Mouse (Mus musculus) forebrain, embryonic 13.5 days (tissue): ENCODE measurements around the gene C2cd5. TPM values are rescaled to one million over a fixed set of nuclear protein-coding genes. Genes with fewer than 3 reads are reported as not detected.

Experiments
- ATAC-seq: fragments of 200-750 bp; cut with Nextera tagmentation; 2 replicates; pipeline ENCODE4 v1.8.0; 2017
- H3K27ac ChIP-seq: fragments of 300-500 bp; sonication (generic); 2 replicates; pipeline ENCODE4 v1.5.1; 2015; ENCODE audit warnings: inconsistent platforms, mild to moderate bottlenecking, moderate library complexity
- H3K27me3 ChIP-seq: fragments of 300-500 bp; sonication (generic); 2 replicates; pipeline ENCODE4 v1.6.1; 2015; ENCODE audit warnings: mild to moderate bottlenecking, inconsistent platforms
- H3K36me3 ChIP-seq: fragments of 300-500 bp; sonication (generic); 2 replicates; pipeline ENCODE4 v1.6.1; 2015; ENCODE audit warnings: mild to moderate bottlenecking, inconsistent platforms; ENCODE audit not compliant: poor library complexity, severe bottlenecking
- H3K4me1 ChIP-seq: fragments of 300-500 bp; sonication (generic); 2 replicates; pipeline ENCODE4 v1.6.1; 2015; ENCODE audit warnings: inconsistent platforms
- H3K4me2 ChIP-seq: fragments of 300-500 bp; sonication (generic); 2 replicates; pipeline ENCODE4 v1.6.1; 2015; ENCODE audit warnings: inconsistent platforms, mild to moderate bottlenecking, moderate library complexity
- H3K4me3 ChIP-seq: fragments of 300-500 bp; sonication (generic); 2 replicates; pipeline ENCODE4 v1.5.1; 2015; ENCODE audit warnings: mild to moderate bottlenecking, inconsistent platforms
- H3K9ac ChIP-seq: fragments of 300-500 bp; sonication (generic); 2 replicates; pipeline ENCODE4 v1.6.1; 2015; ENCODE audit warnings: mild to moderate bottlenecking, inconsistent platforms
- H3K9me3 ChIP-seq: fragments of 300-500 bp; sonication (generic); replicated peaks from 2 replicates; pipeline ENCODE4 v1.6.1; 2016; ENCODE audit warnings: inconsistent platforms
- WGBS: fragments of 180-500 bp; shearing (Covaris S2); methylation state at CpG from one replicate; pipeline ENCODE4 v1.1.7; 2015; 5-methylcytosine and 5-hydroxymethylcytosine counted together
- polyA plus RNA-seq: library from polyadenylated mRNA; unstranded; fragments of >200 nt; fragmentation: Nextera tagmentation; extraction: Ambion mirVana; gene quantifications from 2 replicates; pipeline ENCODE4 v1.2.1, GENCODE M21; 2015

C2cd5 gene
- polyA plus RNA-seq, 1 experiment from 2014 or later = 37.1 TPM

DNA sequence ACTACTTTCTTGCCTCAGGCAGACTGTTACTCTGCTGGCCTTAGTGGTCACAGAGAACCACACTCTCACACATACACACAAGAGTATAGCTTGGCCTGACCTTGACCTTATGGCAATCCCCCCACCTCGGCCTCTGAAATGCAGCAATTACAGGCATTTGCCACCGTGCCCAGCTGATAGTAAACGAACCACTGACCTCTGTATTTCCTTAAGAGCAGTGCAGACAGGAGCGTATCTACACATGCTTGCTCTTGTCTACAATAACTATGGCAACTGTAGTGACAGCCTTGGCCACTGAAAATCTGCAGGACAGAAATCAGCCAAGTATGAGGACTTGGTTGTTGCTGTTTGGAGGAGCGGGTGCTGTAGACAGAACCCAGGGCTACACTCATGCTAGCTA lies 37.4 kb upstream of the C2cd5 start:
- no peaks in the 10 kb centered on the region for H3K9me3 ChIP-seq
- no peak overlapping the region for H3K4me3 ChIP-seq
- no peaks in the 10 kb centered on the region for H3K27me3 ChIP-seq
- ATAC-seq = no peak
- no peak overlapping the region for H3K4me2 ChIP-seq
- H3K27ac ChIP-seq = no peak overlapping the region
- no peak overlapping the region for H3K9ac ChIP-seq
- 82% methylated on average over 5 of the region's 5 CpGs for whole genome bisulfite sequencing
- no peaks in the 10 kb centered on the region for H3K4me1 ChIP-seq
- H3K36me3 ChIP-seq = no peaks in the 10 kb centered on the region

DNA sequence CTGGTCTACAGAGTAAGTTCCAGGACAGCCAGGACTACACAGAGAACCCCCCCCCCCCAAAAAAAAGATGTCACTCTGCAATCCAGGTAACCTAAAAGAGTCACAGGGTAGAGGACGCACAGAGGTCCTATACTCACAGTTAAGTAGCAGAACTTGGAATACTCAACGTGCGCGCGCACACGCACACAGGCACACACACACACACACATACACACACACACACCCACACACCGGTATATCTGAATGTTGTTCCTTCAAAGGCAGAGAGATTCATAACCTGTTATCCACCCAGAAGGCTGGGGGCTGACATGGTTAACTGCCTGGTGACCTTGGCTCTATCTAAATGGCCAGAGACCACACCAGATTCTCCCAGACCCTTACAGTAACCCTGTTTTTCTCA lies 36.7 kb upstream of the C2cd5 start:
- H3K36me3 ChIP-seq = no peaks in the 10 kb centered on the region
- no peaks in the 10 kb centered on the region for H3K9me3 ChIP-seq
- no peak overlapping the region for H3K27ac ChIP-seq
- no peaks in the 10 kb centered on the region for H3K4me1 ChIP-seq
- H3K4me3 ChIP-seq = no peak overlapping the region
- H3K9ac ChIP-seq = no peak overlapping the region
- 96% methylated on average over 7 of the region's 7 CpGs for WGBS
- no peak for ATAC-seq
- H3K27me3 ChIP-seq = no peaks in the 10 kb centered on the region
- H3K4me2 ChIP-seq = no peak overlapping the region

DNA sequence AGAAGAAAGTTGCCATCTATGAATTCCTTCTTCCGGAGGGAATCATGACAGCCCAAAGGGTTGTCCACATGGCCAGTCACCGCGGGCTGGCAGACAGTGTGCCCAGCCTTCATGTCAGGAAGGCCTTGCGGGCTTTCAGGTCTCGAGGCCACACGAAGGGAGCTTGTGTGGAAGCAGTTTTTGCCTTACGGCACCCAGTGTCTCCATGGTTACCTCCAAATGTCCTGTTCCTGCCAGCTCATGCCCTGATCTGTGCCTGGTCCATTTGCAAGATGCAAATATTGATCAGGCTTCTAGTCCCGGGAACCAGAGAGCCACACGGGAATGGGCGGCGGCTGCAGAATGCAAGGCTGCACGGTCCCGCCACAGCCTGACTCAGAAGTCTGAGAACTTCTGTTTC lies 35.2 kb upstream of the C2cd5 start:
- Histone ChIP-seq H3K9me3 (peaks cover 8% of the 10 kb centered on the region; the same call in 1 of the 2 replicates), H3K4me2 (no peak overlapping the region), H3K4me1 (no peaks in the 10 kb centered on the region), H3K9ac (no peak overlapping the region), H3K27ac (no peak overlapping the region), H3K27me3 (no peaks in the 10 kb centered on the region), H3K36me3 (no peaks in the 10 kb centered on the region), H3K4me3 (no peak overlapping the region)
- no peak for ATAC-seq
- 92% methylated on average over 13 of the region's 13 CpGs for WGBS

DNA sequence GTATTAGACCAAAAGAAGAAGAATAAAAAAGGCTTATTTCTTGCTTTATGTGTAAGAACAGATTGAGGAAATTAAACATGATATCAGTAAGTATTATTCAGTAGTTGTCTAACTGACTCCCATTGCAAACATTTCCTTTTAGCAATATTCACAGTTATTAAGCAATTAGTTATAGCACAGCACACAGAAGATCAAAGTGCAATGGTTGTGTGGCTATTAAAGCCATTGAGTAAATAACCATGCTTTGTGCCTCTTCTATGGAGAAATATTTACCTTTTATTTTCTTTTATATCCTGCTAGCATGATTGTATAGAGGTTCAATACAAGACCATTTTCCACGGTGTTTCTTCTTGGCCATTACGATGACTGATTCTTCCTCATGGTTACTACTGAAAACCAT lies 33.2 kb upstream of the C2cd5 start:
- Histone ChIP-seq H3K27ac (no peak overlapping the region), H3K4me2 (no peak overlapping the region), H3K9ac (no peak overlapping the region), H3K9me3 (peaks cover 8% of the 10 kb centered on the region; the same call in 1 of the 2 replicates), H3K36me3 (no peaks in the 10 kb centered on the region), H3K4me1 (no peaks in the 10 kb centered on the region), H3K27me3 (no peaks in the 10 kb centered on the region), H3K4me3 (no peak overlapping the region)
- WGBS = 85% methylated on average over 2 of the region's 2 CpGs
- no peak for ATAC-seq

DNA sequence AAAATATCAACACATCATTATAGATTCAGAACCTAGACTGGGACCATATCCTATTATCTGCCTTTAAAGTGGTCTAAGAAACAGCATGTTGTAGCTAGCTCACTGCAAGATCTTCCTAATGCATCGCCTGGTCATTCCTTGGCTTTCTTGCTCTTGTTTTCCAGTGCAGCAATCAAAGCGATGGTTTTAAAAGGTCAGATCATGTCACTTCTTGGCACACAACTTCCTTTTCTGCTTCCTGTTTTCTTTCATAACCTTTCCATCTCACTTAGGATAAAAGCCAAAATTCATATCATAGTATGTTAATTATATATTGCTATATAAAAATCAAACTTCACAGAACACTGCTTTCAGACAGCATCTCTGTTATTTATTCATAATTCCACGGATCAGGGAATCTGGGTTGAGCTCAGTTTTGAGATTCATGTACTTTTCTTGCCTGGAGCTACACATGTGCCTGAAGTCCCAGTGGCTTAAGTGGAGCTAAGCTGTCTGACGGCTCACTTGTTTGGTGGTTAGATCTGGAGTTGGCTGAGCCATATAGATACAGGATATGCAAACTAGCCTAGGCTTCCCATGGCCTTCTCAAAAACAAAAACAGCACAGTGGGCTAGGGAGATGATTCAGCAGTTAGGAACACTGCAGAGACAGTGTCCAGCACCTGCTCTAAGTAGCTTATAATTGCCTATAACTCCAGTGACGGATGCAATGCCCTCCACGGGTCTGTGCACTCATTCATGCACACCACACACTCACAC lies 32.1 kb upstream of the C2cd5 start:
- WGBS = 85% methylated on average over 6 of the region's 6 CpGs

DNA sequence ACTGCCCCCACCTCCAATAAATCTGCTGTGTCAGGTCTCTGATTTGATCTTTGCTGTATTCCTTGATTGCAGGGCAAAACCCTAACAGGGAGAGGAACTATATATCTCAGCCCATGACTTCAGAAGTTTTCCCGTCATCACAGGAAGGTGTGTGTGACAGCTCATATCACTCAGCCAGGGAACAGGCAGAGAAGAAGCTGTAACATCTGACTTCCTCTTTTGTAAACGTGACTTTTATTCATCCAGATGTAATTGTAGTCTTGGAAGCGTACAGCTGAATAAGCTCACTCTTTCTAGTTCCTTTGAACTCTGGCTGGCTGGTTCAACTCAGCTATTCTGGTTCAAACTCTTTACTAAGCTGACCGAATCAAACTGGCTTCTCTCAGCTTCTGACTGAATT lies 30.5 kb upstream of the C2cd5 start:
- 83% methylated on average over 4 of the region's 4 CpGs for whole genome bisulfite sequencing
- no peak for ATAC-seq
- H3K9me3 ChIP-seq = peaks cover 8% of the 10 kb centered on the region; the same call in 1 of the 2 replicates
- H3K9ac ChIP-seq = no peak overlapping the region
- H3K4me2 ChIP-seq = no peak overlapping the region
- no peak overlapping the region for H3K27ac ChIP-seq
- no peak overlapping the region for H3K4me3 ChIP-seq
- H3K4me1 ChIP-seq = no peaks in the 10 kb centered on the region
- H3K27me3 ChIP-seq = no peaks in the 10 kb centered on the region
- no peaks in the 10 kb centered on the region for H3K36me3 ChIP-seq

More for the DNA sequence above, 32.1 kb upstream of the C2cd5 start:
- H3K36me3 ChIP-seq = no peaks in the 10 kb centered on the region
- no peak overlapping the region for H3K4me3 ChIP-seq
- H3K4me1 ChIP-seq = no peaks in the 10 kb centered on the region
- H3K9me3 ChIP-seq = peaks cover 8% of the 10 kb centered on the region; the same call in 1 of the 2 replicates
- ATAC-seq = no peak
- H3K9ac ChIP-seq = no peak overlapping the region
- no peak overlapping the region for H3K4me2 ChIP-seq
- H3K27ac ChIP-seq = no peak overlapping the region
- no peaks in the 10 kb centered on the region for H3K27me3 ChIP-seq

DNA sequence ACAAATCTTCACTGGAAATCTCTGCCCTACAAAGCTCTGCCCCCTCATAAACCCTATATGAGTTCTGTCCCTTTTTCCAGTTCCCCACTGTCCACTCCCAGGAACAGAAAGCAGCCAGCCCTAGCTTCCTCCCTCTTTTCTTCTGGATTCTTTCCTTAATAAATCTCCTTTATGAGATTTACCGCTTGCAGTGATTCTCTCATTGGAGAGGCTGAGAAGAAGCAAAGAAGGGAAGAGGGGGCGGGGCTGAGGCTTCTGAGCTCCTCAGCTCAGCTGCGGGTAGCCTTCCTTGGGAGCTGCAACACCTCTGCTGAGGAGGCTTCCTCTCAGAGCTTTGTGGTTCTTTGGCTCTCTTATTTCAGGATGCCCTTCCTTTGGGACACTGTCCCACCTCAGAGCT lies 30.0 kb upstream of the C2cd5 start:
- H3K27ac ChIP-seq = no peak overlapping the region
- H3K4me1 ChIP-seq = no peaks in the 10 kb centered on the region
- 76% methylated on average over 3 of the region's 3 CpGs for WGBS
- H3K9me3 ChIP-seq = peaks cover 8% of the 10 kb centered on the region; the same call in 1 of the 2 replicates
- H3K4me2 ChIP-seq = no peak overlapping the region
- H3K9ac ChIP-seq = no peak overlapping the region
- no peak for ATAC-seq
- no peaks in the 10 kb centered on the region for H3K27me3 ChIP-seq
- H3K4me3 ChIP-seq = no peak overlapping the region
- H3K36me3 ChIP-seq = no peaks in the 10 kb centered on the region

DNA sequence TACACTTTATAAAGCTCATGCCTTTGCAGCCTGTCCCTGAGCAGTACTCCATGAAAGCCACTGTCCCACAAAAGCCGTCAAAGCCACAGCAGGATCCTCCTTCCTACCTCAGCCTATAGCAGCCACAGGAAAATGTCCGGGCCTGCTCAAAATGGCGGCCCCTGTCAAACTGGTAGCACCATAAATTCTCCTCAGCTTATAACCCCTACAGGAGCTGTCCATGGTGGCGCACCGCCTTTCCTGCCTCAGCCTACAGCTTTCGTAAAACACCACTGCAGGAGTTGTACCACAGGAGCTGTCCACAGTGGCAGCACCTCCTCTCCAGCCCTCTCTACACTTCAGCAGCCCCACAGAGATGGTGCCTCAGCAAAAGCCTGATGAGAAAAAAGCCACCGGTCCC lies 29.5 kb upstream of the C2cd5 start:
- Histone ChIP-seq H3K36me3 (no peaks in the 10 kb centered on the region), H3K27ac (no peak overlapping the region), H3K4me2 (no peak overlapping the region), H3K4me3 (no peak overlapping the region), H3K27me3 (no peaks in the 10 kb centered on the region), H3K4me1 (no peaks in the 10 kb centered on the region), H3K9me3 (peaks cover 8% of the 10 kb centered on the region; the same call in 1 of the 2 replicates), H3K9ac (no peak overlapping the region)
- 85% methylated on average over 7 of the region's 7 CpGs for WGBS
- no peak for ATAC-seq

DNA sequence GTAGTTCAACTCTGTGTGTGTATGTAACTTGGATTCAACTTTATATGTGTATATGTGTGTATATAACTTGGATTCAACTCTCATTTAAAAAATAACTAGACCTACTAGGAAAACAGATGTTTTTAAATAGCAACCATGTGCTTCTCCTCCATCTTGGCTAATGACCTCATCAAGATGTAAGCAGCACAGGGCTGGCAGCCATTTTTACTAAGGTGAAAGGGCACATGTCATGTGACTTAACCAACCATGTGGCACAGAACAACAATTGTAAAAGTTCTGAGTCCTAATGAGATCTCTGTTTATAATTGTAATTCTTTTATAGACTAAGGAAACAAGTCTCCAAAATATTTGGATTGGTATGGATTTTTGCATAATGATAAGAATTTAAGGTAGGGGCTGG lies 25.8 kb upstream of the C2cd5 start:
- Histone ChIP-seq H3K27me3 (no peaks in the 10 kb centered on the region), H3K9me3 (peaks cover 7% of the 10 kb centered on the region; the same call in 1 of the 2 replicates), H3K9ac (no peak overlapping the region), H3K4me1 (no peaks in the 10 kb centered on the region), H3K4me2 (no peak overlapping the region), H3K36me3 (no peaks in the 10 kb centered on the region), H3K4me3 (no peak overlapping the region), H3K27ac (no peak overlapping the region)
- ATAC-seq = no peak

DNA sequence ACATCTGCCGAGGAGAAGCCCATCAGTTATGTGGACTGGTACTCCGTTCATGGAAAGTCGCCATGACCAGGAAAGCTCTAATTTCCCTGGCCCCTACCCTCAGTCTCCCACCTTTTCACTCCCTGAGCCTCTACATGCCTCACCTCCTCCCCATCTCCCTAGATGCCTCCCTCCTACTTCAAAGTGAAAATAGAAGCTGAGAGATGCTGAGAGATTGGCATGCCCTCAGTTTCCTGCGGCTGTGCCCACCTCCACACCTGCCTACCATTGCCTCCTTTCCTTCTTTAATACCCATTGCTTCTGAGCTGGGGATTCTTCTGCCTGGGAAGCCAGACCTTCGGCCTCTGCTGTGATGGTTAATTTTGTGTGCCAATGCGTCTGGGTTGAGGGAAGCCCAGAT lies 19.4 kb upstream of the C2cd5 start:
- H3K4me2 ChIP-seq = no peak overlapping the region
- H3K27ac ChIP-seq = no peak overlapping the region
- no peak overlapping the region for H3K4me3 ChIP-seq
- 0 out of 2 replicates have a peak, but pooled peaks cover 3% of the 10 kb centered on the region for H3K9me3 ChIP-seq
- H3K4me1 ChIP-seq = no peaks in the 10 kb centered on the region
- WGBS = 91% methylated on average over 6 of the region's 6 CpGs
- no peaks in the 10 kb centered on the region for H3K36me3 ChIP-seq
- H3K9ac ChIP-seq = no peak overlapping the region
- no peak for ATAC-seq
- H3K27me3 ChIP-seq = no peaks in the 10 kb centered on the region

DNA sequence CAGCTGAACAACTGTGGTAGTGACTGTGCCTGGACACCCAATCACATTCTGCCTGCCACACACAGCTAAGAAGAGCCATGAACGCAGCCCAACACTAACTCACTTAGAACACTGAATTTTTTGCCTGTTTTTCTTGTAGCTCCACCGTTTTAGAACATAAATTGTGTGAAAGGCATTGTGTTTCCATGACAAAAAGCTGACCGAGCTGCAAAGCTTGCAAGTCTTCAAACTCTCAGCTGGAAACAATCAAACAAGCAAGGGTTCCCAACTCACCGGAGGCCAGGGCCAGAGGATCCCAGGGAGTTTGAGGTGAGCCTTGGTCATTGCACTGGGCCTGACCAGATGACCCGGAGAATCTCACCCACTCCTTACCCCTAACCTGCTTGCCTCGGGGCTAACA lies 16.8 kb upstream of the C2cd5 start:
- Histone ChIP-seq H3K9me3 (0 out of 2 replicates have a peak, but pooled peaks cover 3% of the 10 kb centered on the region), H3K4me2 (no peak overlapping the region), H3K36me3 (no peaks in the 10 kb centered on the region), H3K27ac (no peak overlapping the region), H3K27me3 (no peaks in the 10 kb centered on the region), H3K9ac (no peak overlapping the region), H3K4me1 (no peaks in the 10 kb centered on the region), H3K4me3 (no peak overlapping the region)
- no peak for ATAC-seq
- 55% methylated on average over 6 of the region's 6 CpGs for WGBS

DNA sequence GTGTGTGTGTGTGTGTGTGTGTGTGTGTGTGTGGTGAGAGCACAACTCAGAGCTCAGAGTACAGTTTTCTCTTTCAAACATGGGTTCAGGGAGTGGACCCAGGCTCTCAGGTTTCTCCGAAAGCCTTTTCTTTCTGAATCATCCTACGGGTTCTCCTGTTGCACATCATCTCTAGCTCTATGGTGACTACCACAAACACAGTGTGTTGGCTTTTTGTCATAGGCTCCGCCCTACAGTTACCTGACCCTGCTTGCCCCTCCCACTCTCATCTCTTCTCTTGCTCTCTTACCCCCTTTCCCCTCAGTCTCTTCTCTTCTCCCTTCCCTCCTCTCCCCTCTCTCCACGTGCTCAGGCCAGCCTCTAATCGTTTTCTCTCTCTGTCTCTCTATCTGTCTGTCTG lies 15.6 kb upstream of the C2cd5 start:
- H3K36me3 ChIP-seq = no peaks in the 10 kb centered on the region
- no peak for ATAC-seq
- H3K9ac ChIP-seq = no peak overlapping the region
- H3K4me2 ChIP-seq = no peak overlapping the region
- no peak overlapping the region for H3K27ac ChIP-seq
- no peaks in the 10 kb centered on the region for H3K27me3 ChIP-seq
- no peak overlapping the region for H3K4me3 ChIP-seq
- H3K9me3 ChIP-seq = no peaks in the 10 kb centered on the region
- 88% methylated on average over 5 of the region's 5 CpGs for WGBS
- H3K4me1 ChIP-seq = no peaks in the 10 kb centered on the region

DNA sequence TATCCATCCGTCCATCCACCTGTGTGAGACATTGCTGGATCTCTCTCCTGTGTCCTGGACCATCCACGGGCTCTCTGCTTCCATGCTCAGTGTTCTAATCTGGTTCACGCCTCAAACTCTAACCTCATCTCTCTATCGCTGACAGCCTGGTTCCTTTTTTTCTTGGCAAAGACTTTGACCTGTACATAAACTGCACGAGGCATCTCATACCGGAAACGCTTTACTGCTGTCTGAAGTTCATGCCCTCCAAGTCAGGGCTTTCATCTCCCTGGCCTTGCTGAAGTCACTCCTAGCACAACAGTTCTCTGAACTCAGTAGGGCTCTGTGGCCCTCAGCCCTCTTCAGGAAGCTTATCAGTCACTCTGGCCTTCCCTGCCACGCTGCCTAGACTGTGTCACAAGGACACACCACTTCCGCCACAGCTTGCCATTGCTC lies 15.1 kb upstream of the C2cd5 start:
- H3K4me2 ChIP-seq = no peak overlapping the region
- no peaks in the 10 kb centered on the region for H3K9me3 ChIP-seq
- 75% methylated on average over 9 of the region's 9 CpGs for WGBS
- H3K27me3 ChIP-seq = no peaks in the 10 kb centered on the region
- ATAC-seq = no peak
- no peak overlapping the region for H3K27ac ChIP-seq
- H3K4me3 ChIP-seq = no peak overlapping the region
- no peaks in the 10 kb centered on the region for H3K4me1 ChIP-seq
- no peaks in the 10 kb centered on the region for H3K36me3 ChIP-seq
- H3K9ac ChIP-seq = no peak overlapping the region
